Mouse (Mus musculus) WW6 (cell line): ENCODE measurements around the gene Mdm4.

Experiments used
- DNase-seq: peaks from one replicate; pipeline ENCODE4 v3.0.0-alpha.2; 2013; ENCODE audit warnings: low read depth, low spot score

Mdm4 gene

DNA sequence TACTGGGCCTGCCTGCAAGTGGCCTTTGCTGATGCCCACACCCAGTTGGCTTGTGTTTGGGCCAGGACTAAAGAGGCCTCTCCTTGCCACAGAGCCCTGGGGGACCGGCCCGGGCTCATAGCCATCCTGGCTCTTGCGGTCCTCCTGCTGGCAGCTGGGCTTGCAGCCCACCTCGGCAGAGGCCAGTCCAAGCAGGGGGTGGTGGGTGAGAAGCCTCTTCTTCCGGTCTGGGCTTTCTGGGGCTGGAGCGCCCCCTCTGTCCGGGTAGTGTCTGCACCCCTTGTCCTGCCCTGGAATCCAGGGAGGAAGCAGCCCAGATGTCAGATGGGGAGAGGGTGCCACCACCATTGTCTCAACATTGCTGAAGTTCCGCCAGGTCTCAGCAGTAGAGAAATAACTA, 91.4 kb downstream of the Mdm4 start:
- no peak for DNase-seq

- no peak for DNase-seq
These were observed 92.9 kb downstream of the Mdm4 start for GRCm38 (mm10) chr1:132937296-132938030.

DNA sequence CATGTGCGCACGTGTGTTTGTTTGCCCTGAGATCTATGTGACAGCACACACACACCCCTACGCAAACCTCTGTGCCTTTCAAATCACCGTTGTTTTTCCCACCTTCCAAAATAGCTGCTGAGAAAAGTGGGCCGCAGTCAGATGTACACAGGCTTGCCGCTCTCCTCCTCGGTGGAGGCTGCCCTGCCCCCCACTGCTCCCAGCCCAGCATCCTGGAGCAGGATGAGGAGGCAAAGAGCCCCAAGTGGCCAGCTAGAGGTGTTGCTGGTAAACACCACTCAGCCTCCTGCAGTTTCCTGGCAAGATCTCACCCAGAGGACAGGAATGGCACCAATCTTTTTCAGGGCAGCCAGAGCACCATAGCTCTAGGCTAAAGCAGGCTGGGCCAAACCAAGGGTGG, 95.5 kb downstream of the Mdm4 start:
- peak; percentile 52 for DNase-seq

DNA sequence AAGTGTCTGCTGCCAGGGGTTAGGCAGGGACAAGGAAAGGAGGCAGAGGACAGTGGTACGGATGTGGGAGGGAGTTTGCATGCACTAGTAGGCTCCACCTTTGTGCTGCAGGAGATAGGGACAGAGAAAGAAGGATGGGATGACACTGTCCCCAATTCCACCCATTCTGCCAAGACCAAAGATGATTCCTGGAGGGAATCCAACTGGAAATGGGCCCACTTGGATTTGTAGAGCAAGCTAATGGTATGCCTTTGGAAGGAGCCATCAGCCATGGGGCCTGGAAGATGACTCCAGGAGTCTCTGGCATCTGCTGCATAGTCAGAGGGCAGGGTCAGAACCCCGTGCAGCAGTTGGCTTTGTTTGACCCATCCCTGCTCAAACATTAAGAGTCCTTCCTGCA, 97.9 kb downstream of the Mdm4 start:
- DNase-seq, result no peak

DNA sequence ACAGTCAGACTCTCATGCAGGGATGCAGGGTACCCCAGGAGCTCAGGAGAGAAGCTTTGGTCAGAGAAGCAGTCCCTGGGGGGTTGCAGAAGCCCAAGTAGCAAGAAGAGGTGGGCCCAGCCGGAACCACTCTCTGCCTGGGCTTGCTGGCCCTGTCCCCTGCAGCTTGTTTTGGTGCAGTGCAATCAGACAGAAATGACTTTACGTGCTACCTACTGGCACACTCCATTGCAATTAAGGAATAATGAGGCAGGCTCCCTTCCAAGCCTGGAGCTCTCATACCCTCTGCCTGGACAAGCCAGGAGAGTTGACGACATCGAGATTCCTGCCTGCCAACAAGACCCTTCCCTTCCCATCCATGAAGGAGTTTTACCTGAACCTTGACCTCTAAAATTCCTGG, 100.1 kb downstream of the Mdm4 start:
- DNase-seq, result no peak

- DNase-seq, result no peak
These were observed 101.5 kb downstream of the Mdm4 start for GRCm38 (mm10) chr1:132928907-132929250.

- no peak for DNase-seq
These were observed 102.1 kb downstream of the Mdm4 start for GRCm38 (mm10) chr1:132928032-132928906.

DNA sequence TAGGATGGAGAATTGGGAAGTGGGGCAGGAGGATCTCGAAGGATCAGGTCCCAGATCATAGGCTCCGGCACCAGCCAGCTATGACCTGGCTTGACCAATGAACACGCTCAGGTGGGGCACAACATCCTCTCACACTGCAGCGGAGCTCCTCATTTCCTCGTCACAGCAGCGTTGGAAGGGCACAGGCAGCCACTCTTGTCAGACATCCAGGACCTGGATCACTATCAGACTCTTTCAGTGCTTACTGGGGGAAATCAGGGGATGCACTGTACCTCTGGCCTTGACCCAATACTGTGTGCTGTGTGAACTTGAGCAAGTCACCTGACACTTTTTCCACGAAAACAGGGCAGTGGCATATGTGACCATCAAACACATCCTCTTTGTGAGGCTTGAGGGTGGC, 105.1 kb downstream of the Mdm4 start:
- no peak for DNase-seq

GRCm38 (mm10) chr1:132922257-132922656, 108.1 kb downstream of the Mdm4 start:
- no peak for DNase-seq

DNA sequence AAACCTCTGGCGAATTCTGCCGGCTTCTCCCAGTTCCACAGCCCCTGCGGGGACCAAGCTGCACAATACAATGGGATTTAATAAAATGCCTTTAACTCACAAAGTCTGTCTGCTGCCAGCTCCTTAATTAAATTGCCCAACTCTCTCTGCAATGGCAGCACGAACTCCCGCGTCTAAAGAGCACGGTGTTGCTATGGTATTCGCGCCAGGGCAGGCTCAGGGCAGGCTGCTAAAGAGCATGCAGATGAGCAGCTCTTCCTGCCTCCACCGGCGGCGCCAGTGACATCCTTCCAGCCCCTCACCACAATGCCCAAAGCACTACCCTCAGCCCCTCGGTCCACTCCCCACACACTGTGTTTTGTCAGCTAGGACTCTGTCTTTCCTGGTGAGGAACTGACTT, 109.3 kb downstream of the Mdm4 start:
- DNase-seq, result no peak

DNA sequence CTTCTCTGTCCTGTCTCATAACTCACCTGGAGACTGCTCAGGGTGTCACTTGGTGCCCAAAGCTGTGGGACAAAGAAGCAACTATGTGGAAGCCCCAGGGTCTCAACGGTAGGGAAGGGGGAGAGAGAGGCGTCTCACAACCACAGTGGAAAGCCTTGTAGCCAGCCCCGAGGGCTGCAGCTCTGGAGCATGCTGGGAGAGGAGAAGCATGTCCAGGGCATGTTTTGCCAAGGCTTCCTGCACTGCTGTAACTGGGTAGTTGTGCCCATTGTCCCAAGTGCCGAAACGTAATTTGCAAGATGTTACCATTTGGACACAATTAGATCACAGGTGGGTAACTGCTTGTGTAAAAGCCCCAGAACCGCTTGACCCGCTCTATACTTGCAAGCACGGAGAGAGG, 111.1 kb downstream of the Mdm4 start:
- no peak for DNase-seq

GRCm38 (mm10) chr1:132918117-132918680, 112.2 kb downstream of the Mdm4 start:
- no peak for DNase-seq

GRCm38 (mm10) chr1:132917554-132917953, 112.8 kb downstream of the Mdm4 start:
- no peak for DNase-seq

- DNase-seq, result no peak
These were observed 114.4 kb downstream of the Mdm4 start for GRCm38 (mm10) chr1:132915849-132916493.

- no peak for DNase-seq
These were observed 119.8 kb downstream of the Mdm4 start for GRCm38 (mm10) chr1:132910414-132911041.

DNA sequence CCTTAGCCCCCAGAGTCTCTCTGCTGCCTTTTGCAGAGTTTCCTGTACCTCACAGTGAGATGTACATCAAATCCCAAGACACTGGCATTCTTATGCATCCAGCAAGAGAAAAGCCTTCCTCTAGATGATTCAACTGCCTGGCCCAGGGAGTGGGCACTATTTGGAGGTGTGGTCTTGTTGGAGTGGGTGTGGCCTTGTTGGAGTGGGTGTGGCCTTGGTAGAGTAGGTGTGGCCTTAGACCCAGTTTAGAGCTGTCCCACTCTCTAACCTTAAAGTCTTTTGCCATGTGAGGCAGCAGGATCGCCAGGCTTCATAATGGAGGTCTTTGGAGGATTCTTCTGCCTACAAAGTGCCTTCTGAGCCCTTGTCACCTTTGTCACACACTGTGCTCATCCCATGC, 120.4 kb downstream of the Mdm4 start:
- DNase-seq, result no peak
